Mouse (Mus musculus) heart, embryonic 16.5 days (tissue): ENCODE results near the gene Capn2. TPM values are rescaled to one million over a fixed set of nuclear protein-coding genes. Genes with fewer than 3 reads are reported as not detected.
A peak's percentile ranks its signal among the peaks of the same experiment; 100 is the strongest.

Experiments used
- ATAC-seq: fragments of 200-750 bp; cut with Nextera tagmentation; replicated peaks from 2 replicates; pipeline ENCODE4 v1.8.0; 2017; ENCODE audit warnings: moderate number of reproducible peaks; ENCODE audit not compliant: insufficient read depth, low FRiP score; ENCODE audit errors: extremely low read depth
- H3K27ac ChIP-seq: fragments of 300-500 bp; sonication (generic); 2 replicates; pipeline ENCODE4 v1.5.1; 2014; ENCODE audit warnings: mild to moderate bottlenecking, low read length, control low read depth, moderate library complexity
- H3K27me3 ChIP-seq: fragments of 300-500 bp; sonication (generic); 2 replicates; pipeline ENCODE4 v1.6.1; 2014; ENCODE audit warnings: low read length, mixed read lengths; ENCODE audit not compliant: control insufficient read depth, insufficient read depth
- H3K36me3 ChIP-seq: fragments of 300-500 bp; sonication (generic); 2 replicates; pipeline ENCODE4 v1.6.1; 2014; ENCODE audit not compliant: control insufficient read depth, insufficient read depth
- H3K4me1 ChIP-seq: fragments of 300-500 bp; sonication (generic); 2 replicates; pipeline ENCODE4 v1.6.1; 2014; ENCODE audit warnings: low read length, mixed read lengths; ENCODE audit not compliant: control insufficient read depth, insufficient read depth
- H3K4me2 ChIP-seq: fragments of 300-500 bp; sonication (generic); 2 replicates; pipeline ENCODE4 v1.6.1; 2014; ENCODE audit warnings: low read depth, mild to moderate bottlenecking, control low read depth, low read length
- H3K4me3 ChIP-seq: fragments of 300-500 bp; sonication (generic); 2 replicates; pipeline ENCODE4 v1.5.1; 2014; ENCODE audit warnings: mild to moderate bottlenecking, control low read depth, low read length
- H3K9ac ChIP-seq: fragments of 300-500 bp; sonication (generic); 2 replicates; pipeline ENCODE4 v1.6.1; 2014; ENCODE audit warnings: low read length, control low read depth
- H3K9me3 ChIP-seq: fragments of 300-500 bp; sonication (generic); replicated peaks from 2 replicates; pipeline ENCODE4 v1.6.1; 2016; ENCODE audit warnings: low read length; ENCODE audit not compliant: control insufficient read depth
- WGBS: fragments of 180-500 bp; shearing (Covaris S2); extraction: QIAGEN DNeasy Blood & Tissue Kit; methylation state at CpG from one replicate; pipeline ENCODE4 v1.1.7; 2014; 5-methylcytosine and 5-hydroxymethylcytosine counted together
- polyA plus RNA-seq: library from polyadenylated mRNA; unstranded; fragments of >200 nt; fragmentation: Nextera tagmentation; extraction: Ambion mirVana; gene quantifications from 2 replicates; pipeline ENCODE4 v1.2.1, GENCODE M21; 2015

Gene Capn2
- polyA plus RNA-seq, 1 experiment from 2014 or later: 91.1 TPM

DNA sequence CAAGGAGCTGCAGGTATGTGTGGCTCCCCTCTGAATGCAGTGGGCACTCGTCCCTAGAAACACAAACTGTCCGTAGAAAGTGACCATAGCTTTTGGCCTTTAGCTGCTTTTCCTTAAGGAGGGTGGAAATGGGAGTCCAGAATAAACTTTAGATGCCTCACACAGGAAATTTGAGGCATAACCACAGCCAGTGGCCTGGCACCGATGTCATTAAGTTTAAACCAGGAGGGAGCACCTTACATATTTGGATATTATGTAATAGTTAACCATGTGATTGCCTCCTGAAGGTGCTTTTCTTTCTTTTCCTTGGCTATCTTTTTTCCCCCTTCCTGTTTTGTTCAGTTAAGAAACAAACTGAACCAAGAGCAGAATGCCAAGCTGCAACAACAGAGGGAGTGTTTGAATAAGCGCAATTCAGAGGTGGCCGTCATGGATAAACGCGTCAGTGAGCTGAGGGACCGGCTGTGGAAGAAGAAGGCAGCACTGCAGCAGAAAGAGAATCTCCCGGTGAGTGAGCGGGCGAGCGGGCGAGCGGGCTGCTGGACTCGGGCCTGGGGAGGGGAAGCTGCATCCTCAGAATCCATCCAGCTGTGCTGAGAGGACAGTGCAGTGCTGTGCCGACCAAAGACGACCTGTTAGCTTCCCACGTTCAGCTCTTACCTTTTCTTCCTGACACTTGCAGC, 75.5 kb downstream of the Capn2 start:
- no peak overlapping the region for H3K9ac ChIP-seq
- no peak for ATAC-seq
- no peaks in the 10 kb centered on the region for H3K27me3 ChIP-seq
- H3K36me3 ChIP-seq: peaks cover 57% of the 10 kb centered on the region
- H3K4me1 ChIP-seq: peaks cover 20% of the 10 kb centered on the region
- no peak overlapping the region for H3K4me2 ChIP-seq
- WGBS: 82% methylated on average over 18 of the region's 18 CpGs
- no peak overlapping the region for H3K4me3 ChIP-seq
- H3K9me3 ChIP-seq: no peaks in the 10 kb centered on the region
- H3K27ac ChIP-seq: no peak overlapping the region

DNA sequence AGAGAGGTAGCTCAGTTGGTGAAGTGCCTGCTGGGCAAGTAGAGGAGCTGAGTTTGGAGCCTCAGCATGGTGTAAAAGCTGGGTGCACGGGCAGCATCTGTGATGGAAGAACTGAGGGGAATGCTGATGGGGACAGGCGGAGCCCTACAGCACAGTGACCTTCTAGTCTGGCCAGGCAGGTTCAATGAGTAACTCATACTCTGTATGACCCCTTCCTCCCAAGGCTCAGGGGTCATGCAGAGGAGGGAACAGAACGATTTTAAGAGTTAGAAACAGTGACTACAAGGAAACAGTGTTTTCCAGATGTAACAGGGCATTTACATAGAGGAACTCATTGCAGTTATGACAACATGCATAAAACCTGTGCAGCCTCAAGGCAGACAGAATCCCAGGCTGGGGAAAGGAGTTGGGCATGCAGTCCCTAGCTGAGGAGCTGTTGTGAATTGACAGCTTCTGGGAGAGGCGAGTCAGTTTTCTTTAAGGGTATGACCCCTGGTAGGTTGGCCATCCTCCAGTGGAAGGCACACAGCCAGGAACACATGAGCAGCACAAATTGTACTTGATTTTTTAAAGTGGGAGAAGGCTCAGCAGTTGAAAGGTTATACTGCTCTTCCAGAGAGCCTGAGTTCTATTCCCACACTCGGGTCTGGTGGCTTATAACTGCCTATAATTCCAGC, 77.7 kb downstream of the Capn2 start:
- no peak overlapping the region for H3K9ac ChIP-seq
- H3K27ac ChIP-seq: peak overlapping the region; percentile 71

DNA sequence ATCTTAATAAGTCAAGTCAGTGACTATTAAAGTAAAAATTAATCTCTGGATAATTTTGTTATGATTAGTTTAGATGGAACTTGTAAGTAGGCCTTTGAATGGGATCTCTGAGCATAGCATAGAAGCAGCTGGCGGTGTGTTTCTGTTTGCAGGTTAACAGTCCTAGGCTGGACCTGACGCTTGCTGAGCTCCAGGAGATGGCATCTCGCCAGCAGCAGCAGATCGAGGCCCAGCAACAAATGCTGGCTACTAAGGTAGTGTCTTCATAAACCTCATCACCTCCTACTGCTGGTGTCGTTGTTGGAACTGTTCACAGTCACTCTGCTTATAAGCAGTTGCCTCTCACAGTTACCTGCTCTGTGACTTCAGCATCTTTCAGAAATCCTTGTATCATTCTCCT, 80.7 kb downstream of the Capn2 start:
- Histone ChIP-seq H3K9me3 (no peaks in the 10 kb centered on the region), H3K27ac (no peak overlapping the region), H3K4me3 (no peak overlapping the region), H3K27me3 (no peaks in the 10 kb centered on the region), H3K4me2 (no peak overlapping the region), H3K36me3 (peaks cover 34% of the 10 kb centered on the region), H3K4me1 (peaks cover 12% of the 10 kb centered on the region), H3K9ac (no peak overlapping the region)
- 68% methylated on average over 5 of the region's 5 CpGs for WGBS
- ATAC-seq: no peak

More for the DNA sequence above, 77.7 kb downstream of the Capn2 start:
- no peaks in the 10 kb centered on the region for H3K9me3 ChIP-seq
- H3K27me3 ChIP-seq: no peaks in the 10 kb centered on the region
- ATAC-seq: peak; percentile 73
- H3K4me1 ChIP-seq: peaks cover 20% of the 10 kb centered on the region
- WGBS: 61% methylated on average over 5 of the region's 5 CpGs
- H3K4me3 ChIP-seq: no peak overlapping the region
- H3K4me2 ChIP-seq: peak overlapping the region; percentile 18; the same call in 1 of the 2 replicates
- H3K36me3 ChIP-seq: peaks cover 42% of the 10 kb centered on the region

DNA sequence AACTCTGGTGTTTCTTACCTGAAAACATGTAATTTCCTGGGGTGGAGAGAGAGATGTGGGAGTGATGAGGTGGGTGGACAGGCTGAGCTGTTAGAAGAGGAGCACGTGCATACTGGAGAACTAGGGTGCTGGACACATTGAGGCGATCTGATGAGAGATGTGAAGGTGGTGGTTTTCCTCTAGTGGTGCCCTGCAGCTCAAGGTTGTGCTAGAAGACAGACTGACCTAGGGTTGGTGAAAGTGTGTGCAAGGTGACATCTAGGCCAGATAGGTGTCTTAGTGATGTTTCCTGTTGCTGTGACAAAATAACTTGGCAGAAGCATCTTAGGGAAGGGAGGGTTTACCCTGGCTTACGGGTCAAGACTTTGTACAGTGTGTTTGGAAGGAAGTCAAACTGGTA, 85.3 kb downstream of the Capn2 start:
- Histone ChIP-seq H3K4me1 (peaks cover 8% of the 10 kb centered on the region), H3K4me2 (no peak overlapping the region), H3K9me3 (no peaks in the 10 kb centered on the region), H3K9ac (no peak overlapping the region), H3K27me3 (no peaks in the 10 kb centered on the region), H3K4me3 (no peak overlapping the region), H3K27ac (no peak overlapping the region), H3K36me3 (peaks cover 26% of the 10 kb centered on the region)
- 85% methylated on average over 3 of the region's 3 CpGs for WGBS
- ATAC-seq: no peak

DNA sequence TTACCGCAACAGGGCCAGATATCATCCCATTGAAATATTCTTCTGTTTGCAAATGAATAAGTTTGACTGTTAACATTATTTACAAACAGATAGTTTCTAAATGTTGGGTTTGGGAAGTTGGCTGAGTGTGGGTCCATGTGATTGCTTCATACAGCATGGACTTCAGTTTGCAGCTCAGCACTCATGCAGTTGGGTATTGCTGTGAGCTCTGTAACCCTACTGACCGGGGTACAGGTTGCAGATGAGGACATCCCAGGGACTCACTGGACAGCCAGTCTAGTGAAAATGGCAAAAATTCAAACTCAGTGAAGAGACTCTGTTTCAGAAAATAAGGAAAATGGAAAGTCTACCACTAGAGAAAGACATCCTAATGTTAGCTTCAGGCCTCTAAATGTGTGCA, 86.7 kb downstream of the Capn2 start:
- Histone ChIP-seq H3K4me3 (no peak overlapping the region), H3K27ac (no peak overlapping the region), H3K9ac (no peak overlapping the region), H3K9me3 (no peaks in the 10 kb centered on the region), H3K36me3 (peaks cover 22% of the 10 kb centered on the region), H3K27me3 (no peaks in the 10 kb centered on the region), H3K4me2 (no peak overlapping the region), H3K4me1 (peaks cover 22% of the 10 kb centered on the region)
- ATAC-seq: no peak
- 98% methylated on average over 2 of the region's 2 CpGs for WGBS

DNA sequence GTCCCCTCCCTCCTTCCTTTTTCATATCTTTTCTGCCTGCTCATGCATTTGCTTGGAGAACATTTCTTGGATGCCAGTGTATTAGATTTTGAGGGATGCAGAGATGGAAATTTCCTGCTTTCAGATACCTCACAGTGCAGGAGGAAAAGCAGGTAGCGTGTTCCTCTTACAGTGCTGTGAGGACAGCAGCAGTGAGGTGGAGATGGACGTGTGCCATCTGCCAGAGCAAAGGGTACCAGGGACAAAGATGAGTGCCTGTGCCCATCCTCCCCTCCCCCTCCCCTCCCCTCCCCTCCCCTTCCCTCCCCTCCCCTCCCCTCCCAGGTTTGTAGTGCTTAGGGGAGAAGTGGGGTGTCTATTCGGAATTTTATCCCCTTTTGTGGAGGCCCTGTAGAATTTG, 87.6 kb downstream of the Capn2 start:
- Histone ChIP-seq H3K9me3 (no peaks in the 10 kb centered on the region), H3K4me1 (peaks cover 24% of the 10 kb centered on the region), H3K4me3 (no peak overlapping the region), H3K27ac (no peak overlapping the region), H3K27me3 (no peaks in the 10 kb centered on the region), H3K36me3 (peaks cover 20% of the 10 kb centered on the region), H3K9ac (no peak overlapping the region), H3K4me2 (no peak overlapping the region)
- no peak for ATAC-seq
- 76% methylated on average over 3 of the region's 3 CpGs for WGBS

DNA sequence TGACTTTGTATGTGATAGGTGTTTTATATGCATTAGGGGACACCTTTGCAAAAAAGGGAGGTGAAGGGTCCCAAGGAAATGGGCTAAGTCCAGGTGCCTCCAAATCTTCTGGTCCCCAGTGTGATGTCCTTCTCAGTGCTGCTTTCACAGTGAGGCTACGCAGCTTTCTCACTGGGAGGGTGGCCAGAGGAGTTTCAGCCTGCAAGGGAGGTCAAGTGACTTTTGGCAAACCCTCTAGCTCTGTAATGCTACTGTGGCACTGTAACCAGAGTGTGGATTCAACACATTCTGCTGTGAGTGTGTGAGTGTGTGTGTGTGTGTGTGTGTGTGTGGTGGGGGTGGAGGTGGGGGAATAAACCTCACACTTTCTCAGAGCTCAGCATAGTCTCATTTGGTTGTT, 90.0 kb downstream of the Capn2 start:
- peak; percentile 41 for ATAC-seq
- Histone ChIP-seq H3K9ac (no peak overlapping the region), H3K36me3 (peaks cover 13% of the 10 kb centered on the region), H3K9me3 (no peaks in the 10 kb centered on the region), H3K4me3 (no peak overlapping the region), H3K4me2 (no peak overlapping the region), H3K4me1 (peaks cover 26% of the 10 kb centered on the region), H3K27ac (peak overlapping the region; percentile 1), H3K27me3 (no peaks in the 10 kb centered on the region)
- WGBS: 32% methylated on average over 1 of the region's 1 CpGs

DNA sequence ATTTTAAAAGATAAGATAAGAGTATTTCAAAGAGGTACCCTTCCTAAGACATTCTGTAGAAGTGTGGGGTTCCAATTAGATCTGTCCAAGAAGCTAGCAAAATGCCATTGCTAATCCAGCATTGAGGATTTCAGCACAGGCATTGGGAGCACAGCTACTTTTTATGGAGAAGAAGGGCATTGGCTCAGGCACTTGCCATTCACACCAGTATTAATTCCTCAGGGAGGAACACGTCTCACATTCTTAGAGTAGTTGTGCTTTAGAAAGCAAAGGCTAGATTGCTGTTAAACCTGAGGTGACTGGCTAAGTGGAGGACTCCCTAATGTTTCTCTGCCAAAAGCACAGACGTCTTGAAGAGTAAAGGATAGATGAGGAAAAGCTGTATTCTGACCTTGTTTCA, 91.0 kb downstream of the Capn2 start:
- no peak for ATAC-seq
- Histone ChIP-seq H3K4me1 (peaks cover 26% of the 10 kb centered on the region), H3K9ac (no peak overlapping the region), H3K4me2 (no peak overlapping the region), H3K36me3 (peaks cover 4% of the 10 kb centered on the region), H3K27ac (peak overlapping the region; percentile 1; the same call in 1 of the 2 replicates), H3K4me3 (no peak overlapping the region), H3K9me3 (no peaks in the 10 kb centered on the region), H3K27me3 (no peaks in the 10 kb centered on the region)
- WGBS: 43% methylated on average over 2 of the region's 2 CpGs

DNA sequence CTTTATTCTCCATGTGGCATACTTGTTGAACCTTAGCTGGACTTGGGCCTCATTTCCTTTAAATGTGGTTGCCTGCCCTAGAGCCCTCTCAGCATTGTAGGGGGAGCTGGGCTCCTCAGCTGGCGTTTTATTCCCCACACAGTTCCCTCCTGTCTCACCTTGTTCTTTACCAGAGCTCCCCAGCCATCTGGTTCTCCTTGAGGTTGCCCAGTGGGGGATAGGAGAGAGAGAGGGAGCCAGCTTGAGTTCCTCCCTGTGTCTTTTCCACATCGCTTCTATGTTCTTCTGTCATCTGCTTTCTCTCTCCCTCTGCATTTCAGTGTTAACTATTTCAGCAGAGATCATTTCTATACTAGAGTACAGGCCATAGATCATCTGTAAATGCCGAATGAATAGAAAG, 92.2 kb downstream of the Capn2 start:
- Histone ChIP-seq H3K4me1 (peaks cover 35% of the 10 kb centered on the region), H3K27me3 (no peaks in the 10 kb centered on the region), H3K4me2 (no peak overlapping the region), H3K9me3 (no peaks in the 10 kb centered on the region), H3K36me3 (0 out of 2 replicates have a peak, but pooled peaks cover 3% of the 10 kb centered on the region), H3K4me3 (no peak overlapping the region), H3K9ac (no peak overlapping the region), H3K27ac (no peak overlapping the region)
- ATAC-seq: no peak
- WGBS: 70% methylated on average over 3 of the region's 3 CpGs
